Mouse (Mus musculus): ENCODE results near the gene Emp2. TPM values are rescaled to one million over a fixed set of nuclear protein-coding genes. Genes with fewer than 3 reads are reported as not detected.
"Not testable (repeated sequence)": the region's sequence is repeated elsewhere in the genome, so short reads cannot be mapped to it uniquely, and the experiment has no call there.

Emp2 gene
- polyA plus RNA-seq, 1 experiment from 2014 or later, result 7.4 TPM

- Histone ChIP-seq H3K27me3 (no peaks in the 10 kb centered on the region), H3K27ac (no peak overlapping the region), H3K4me1 (replicated peaks) (no peaks in the 10 kb centered on the region), H3K9me3 (no peaks in the 10 kb centered on the region), H3K36me3 (no peaks in the 10 kb centered on the region), H3K4me2 (no peak overlapping the region), H3K4me3 (no peak overlapping the region), H3K9ac (no peak overlapping the region)
- 0 out of 2 replicates have a peak, but pooled peaks have one; percentile 32 for ATAC-seq (ENCODE audit: low FRiP score)
- 53% methylated on average over 12 of the region's 12 CpGs for WGBS
Measured at GRCm38 (mm10) chr16:10280286-10280951, 33.3 kb downstream of the Emp2 start.

DNA sequence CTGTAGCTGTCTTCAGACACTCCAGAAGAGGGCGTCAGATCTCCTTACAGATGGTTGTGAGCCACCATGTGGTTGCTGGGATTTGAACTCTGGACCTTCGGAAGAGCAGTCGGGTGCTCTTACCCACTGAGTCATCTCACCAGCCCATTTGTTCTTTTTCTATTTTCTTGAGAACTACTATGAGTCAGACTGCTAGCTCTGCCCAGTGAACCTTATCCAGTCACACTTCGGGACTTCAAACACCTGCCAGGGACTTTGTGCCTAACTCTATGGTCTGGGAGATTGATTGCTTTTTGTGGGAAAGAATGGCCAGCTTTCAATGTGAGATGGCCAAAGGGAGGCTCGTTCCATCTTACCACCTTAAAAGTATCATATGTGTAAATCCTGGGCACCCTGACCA lies 37.0 kb downstream of the Emp2 start:
- not testable (repeated sequence) for H3K9ac ChIP-seq; H3K27ac ChIP-seq; H3K27me3 ChIP-seq; H3K4me2 ChIP-seq; ATAC-seq (ENCODE audit: low FRiP score); H3K4me3 ChIP-seq; H3K36me3 ChIP-seq; H3K4me1 ChIP-seq (replicated peaks)
- 82% methylated on average over 5 of the region's 5 CpGs for WGBS
- peaks cover 13% of the 10 kb centered on the region for H3K9me3 ChIP-seq

GRCm38 (mm10) chr16:10274465-10274864 lies 39.3 kb downstream of the Emp2 start:
- ATAC-seq (ENCODE audit: low FRiP score), result no peak
- H3K4me1 ChIP-seq (replicated peaks), result no peaks in the 10 kb centered on the region
- no peaks in the 10 kb centered on the region for H3K27me3 ChIP-seq
- H3K36me3 ChIP-seq, result no peaks in the 10 kb centered on the region
- 74% methylated on average over 4 of the region's 4 CpGs for WGBS
- H3K4me2 ChIP-seq, result no peak overlapping the region
- no peak overlapping the region for H3K27ac ChIP-seq
- H3K9me3 ChIP-seq, result peaks cover 13% of the 10 kb centered on the region
- no peak overlapping the region for H3K4me3 ChIP-seq
- no peak overlapping the region for H3K9ac ChIP-seq

DNA sequence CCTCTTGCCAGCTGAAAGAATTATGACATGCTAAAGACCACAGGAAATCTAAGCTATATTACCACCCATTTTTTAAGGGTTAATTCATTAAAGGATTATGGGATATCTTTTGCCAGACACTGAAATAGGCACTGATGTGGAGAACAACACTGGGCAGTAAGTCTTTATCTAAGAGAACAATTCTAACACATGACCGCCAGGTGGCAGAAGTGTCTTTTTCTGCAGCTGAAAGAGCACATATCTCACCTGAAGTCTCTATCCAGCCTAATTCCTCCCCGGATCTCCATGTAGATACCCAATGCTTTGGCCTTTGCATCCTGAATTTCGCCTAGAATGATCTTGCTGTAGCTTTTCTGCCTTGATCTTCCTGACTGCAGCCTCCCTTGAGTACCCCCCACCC lies 41.5 kb downstream of the Emp2 start:
- H3K4me1 ChIP-seq (replicated peaks), result no peaks in the 10 kb centered on the region
- no peak overlapping the region for H3K9ac ChIP-seq
- H3K9me3 ChIP-seq, result peaks cover 13% of the 10 kb centered on the region
- H3K27me3 ChIP-seq, result no peaks in the 10 kb centered on the region
- H3K27ac ChIP-seq, result no peak overlapping the region
- no peak overlapping the region for H3K4me3 ChIP-seq
- H3K4me2 ChIP-seq, result no peak overlapping the region
- H3K36me3 ChIP-seq, result no peaks in the 10 kb centered on the region
- 32% methylated on average over 3 of the region's 3 CpGs for WGBS
- no peak for ATAC-seq (ENCODE audit: low FRiP score)

DNA sequence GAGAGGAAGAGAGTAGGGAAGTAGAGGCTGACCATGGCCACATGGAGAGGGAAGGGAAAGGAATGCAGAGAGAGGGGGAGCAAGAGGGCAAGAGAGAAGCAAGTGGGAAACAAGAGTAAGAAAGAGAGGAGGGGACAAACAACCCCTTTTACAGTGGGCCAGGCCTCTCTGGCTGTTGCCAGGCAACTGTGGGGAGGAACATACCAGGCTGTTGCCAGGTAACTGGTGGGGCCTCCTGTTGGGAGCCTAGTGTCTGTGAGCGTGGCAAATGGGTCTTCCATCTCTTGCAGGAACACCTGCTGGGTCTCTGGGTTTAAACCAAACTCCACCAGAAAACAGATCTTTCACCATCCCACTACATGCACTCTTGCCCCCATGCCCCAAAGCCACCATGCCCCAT lies 59.8 kb downstream of the Emp2 start:
- Histone ChIP-seq H3K9me3 (no peaks in the 10 kb centered on the region), H3K27ac (no peak overlapping the region), H3K4me1 (replicated peaks) (peaks cover 6% of the 10 kb centered on the region), H3K9ac (no peak overlapping the region), H3K36me3 (no peaks in the 10 kb centered on the region), H3K4me2 (no peak overlapping the region), H3K4me3 (no peak overlapping the region), H3K27me3 (no peaks in the 10 kb centered on the region)
- no peak for ATAC-seq (ENCODE audit: low FRiP score)
- 0% methylated on average over 1 of the region's 1 CpGs for WGBS

- H3K36me3 ChIP-seq, result no peaks in the 10 kb centered on the region
- ATAC-seq (ENCODE audit: low FRiP score), result no peak
- H3K9ac ChIP-seq, result no peak overlapping the region
- no peaks in the 10 kb centered on the region for H3K9me3 ChIP-seq
- no peaks in the 10 kb centered on the region for H3K4me1 ChIP-seq (replicated peaks)
- no peak overlapping the region for H3K27ac ChIP-seq
- no peak overlapping the region for H3K4me2 ChIP-seq
- no peak overlapping the region for H3K4me3 ChIP-seq
- no peaks in the 10 kb centered on the region for H3K27me3 ChIP-seq
Measured at GRCm38 (mm10) chr16:10236601-10237000, 77.2 kb downstream of the Emp2 start.

Small RNA genes lying within 50 kb of the gene (microRNA-seq; reads per million reads assigned to microRNA genes)
- gene Gm22932, result not detected

Other genes with a start within 250 kb of the Emp2 start
- 0.34 and 0.65 TPM in 2 replicates for gene Rpl39l, start 143.7 kb downstream of the Emp2 start, polyA plus RNA-seq (2015; fragmentation: Nextera tagmentation; extraction: Ambion mirVana)
- 0.14 and 0.18 TPM in 2 replicates for gene Atf7ip2, start 121.3 kb downstream of the Emp2 start, polyA plus RNA-seq (2015; fragmentation: Nextera tagmentation; extraction: Ambion mirVana)
- 5.4 and 6.0 TPM in 2 replicates for gene Tekt5, start 81.5 kb upstream of the Emp2 start, polyA plus RNA-seq (2015; fragmentation: Nextera tagmentation; extraction: Ambion mirVana)
- 45.3 and 49.2 TPM in 2 replicates for gene Nubp1, start 98.0 kb upstream of the Emp2 start, polyA plus RNA-seq (2015; fragmentation: Nextera tagmentation; extraction: Ambion mirVana)
- 43.1 and 47.3 TPM in 2 replicates for gene Tvp23a, start 133.4 kb upstream of the Emp2 start, polyA plus RNA-seq (2015; fragmentation: Nextera tagmentation; extraction: Ambion mirVana)
- gene Ciita, start 166.1 kb upstream of the Emp2 start, polyA plus RNA-seq (2015; fragmentation: Nextera tagmentation; extraction: Ambion mirVana), result 0.79 and 0.83 TPM in 2 replicates
- 15.5 and 18.0 TPM in 2 replicates for gene Dexi, start 229.1 kb upstream of the Emp2 start, polyA plus RNA-seq (2015; fragmentation: Nextera tagmentation; extraction: Ambion mirVana)
- 69.7 and 71.6 TPM in 2 replicates for gene Clec16a, start 231.4 kb upstream of the Emp2 start, polyA plus RNA-seq (2015; fragmentation: Nextera tagmentation; extraction: Ambion mirVana)